Mouse (Mus musculus): ENCODE results near the gene Cirbp. TPM values are rescaled to one million over a fixed set of nuclear protein-coding genes. Genes with fewer than 3 reads are reported as not detected.
"Not testable (repeated sequence)": the region's sequence is repeated elsewhere in the genome, so short reads cannot be mapped to it uniquely, and the experiment has no call there.

The Cirbp gene
- polyA plus RNA-seq, 1 experiment: 150 TPM

- H3K27ac ChIP-seq (ENCODE audit: insufficient read depth, low read length): peak overlapping the region; percentile 58
- H3K4me1 ChIP-seq (ENCODE audit: control insufficient read depth, insufficient read depth, low read length): peaks cover 11% of the 10 kb centered on the region
- TF ChIP-seq CTCF (IDR thresholded peaks at IDR 0.05; ENCODE audit: extremely low read depth, insufficient read depth, low read length): no peak
- TF ChIP-seq POLR2A (IDR thresholded peaks at IDR 0.05; ENCODE audit: extremely low read depth, insufficient read depth, low read length): no peak; the same call in 1 of the 2 replicates
- H3K4me3 ChIP-seq (ENCODE audit: insufficient read depth, low read length): peak overlapping the region; percentile 7; the same call in 1 of the 2 replicates
These were observed 5.1 kb upstream of the Cirbp start for GRCm38 (mm10) chr10:80160455-80161371.

- Histone ChIP-seq H3K4me3 (ENCODE audit: insufficient read depth, low read length) (no peak overlapping the region), H3K27ac (ENCODE audit: insufficient read depth, low read length) (0 out of 2 replicates have a peak overlapping the region, but pooled peaks have one; percentile 5), H3K4me1 (ENCODE audit: control insufficient read depth, insufficient read depth, low read length) (peaks cover 13% of the 10 kb centered on the region)
- TF ChIP-seq POLR2A (IDR thresholded peaks at IDR 0.05; ENCODE audit: extremely low read depth, insufficient read depth, low read length) (no peak), CTCF (IDR thresholded peaks at IDR 0.05; ENCODE audit: extremely low read depth, insufficient read depth, low read length) (no peak)
These were observed 4.1 kb upstream of the Cirbp start for GRCm38 (mm10) chr10:80161522-80162242.

- H3K27ac ChIP-seq (ENCODE audit: insufficient read depth, low read length): no peak overlapping the region
- peaks cover 14% of the 10 kb centered on the region for H3K4me1 ChIP-seq (ENCODE audit: control insufficient read depth, insufficient read depth, low read length)
- no peak for TF ChIP-seq POLR2A (IDR thresholded peaks at IDR 0.05; ENCODE audit: extremely low read depth, insufficient read depth, low read length)
- TF ChIP-seq CTCF (IDR thresholded peaks at IDR 0.05; ENCODE audit: extremely low read depth, insufficient read depth, low read length): no peak
These were observed 3.6 kb upstream of the Cirbp start for GRCm38 (mm10) chr10:80162243-80162608.

GRCm38 (mm10) chr10:80162716-80163299, 3.0 kb upstream of the Cirbp start:
- TF ChIP-seq CTCF (IDR thresholded peaks at IDR 0.05; ENCODE audit: extremely low read depth, insufficient read depth, low read length) (no peak), POLR2A (IDR thresholded peaks at IDR 0.05; ENCODE audit: extremely low read depth, insufficient read depth, low read length) (no peak)
- no peak overlapping the region for H3K4me3 ChIP-seq (ENCODE audit: insufficient read depth, low read length)
- H3K27ac ChIP-seq (ENCODE audit: insufficient read depth, low read length): no peak overlapping the region
- H3K4me1 ChIP-seq (ENCODE audit: control insufficient read depth, insufficient read depth, low read length): peaks cover 14% of the 10 kb centered on the region

More at GRCm38 (mm10) chr10:80162243-80162608, 3.6 kb upstream of the Cirbp start:
- no peak overlapping the region for H3K4me3 ChIP-seq (ENCODE audit: insufficient read depth, low read length)

- Histone ChIP-seq H3K4me1 (ENCODE audit: control insufficient read depth, insufficient read depth, low read length) (peaks cover 16% of the 10 kb centered on the region), H3K27ac (ENCODE audit: insufficient read depth, low read length) (peak overlapping the region; percentile 61; the same call in 1 of the 2 replicates), H3K4me3 (ENCODE audit: insufficient read depth, low read length) (no peak overlapping the region)
- TF ChIP-seq CTCF (IDR thresholded peaks at IDR 0.05; ENCODE audit: extremely low read depth, insufficient read depth, low read length): no peak
- no peak for TF ChIP-seq POLR2A (IDR thresholded peaks at IDR 0.05; ENCODE audit: extremely low read depth, insufficient read depth, low read length)
These were observed 2.1 kb upstream of the Cirbp start for GRCm38 (mm10) chr10:80163721-80164120.

- peak overlapping the region; percentile 61; the same call in 1 of the 2 replicates for H3K27ac ChIP-seq (ENCODE audit: insufficient read depth, low read length)
- no peak for TF ChIP-seq CTCF (IDR thresholded peaks at IDR 0.05; ENCODE audit: extremely low read depth, insufficient read depth, low read length)
- no peak for TF ChIP-seq POLR2A (IDR thresholded peaks at IDR 0.05; ENCODE audit: extremely low read depth, insufficient read depth, low read length)
- H3K4me3 ChIP-seq (ENCODE audit: insufficient read depth, low read length): peak overlapping the region; percentile 21
- H3K4me1 ChIP-seq (ENCODE audit: control insufficient read depth, insufficient read depth, low read length): peaks cover 14% of the 10 kb centered on the region
These were observed 1.4 kb upstream of the Cirbp start for GRCm38 (mm10) chr10:80164161-80164997.

- H3K4me1 ChIP-seq (ENCODE audit: control insufficient read depth, insufficient read depth, low read length): peaks cover 13% of the 10 kb centered on the region
These were observed 814 bp upstream of the Cirbp start for GRCm38 (mm10) chr10:80164998-80165344.

GRCm38 (mm10) chr10:80166136-80166535, 351 bp downstream of the Cirbp start:
- H3K4me3 ChIP-seq (ENCODE audit: insufficient read depth, low read length); H3K4me1 ChIP-seq (ENCODE audit: control insufficient read depth, insufficient read depth, low read length): not testable (repeated sequence)
- 0 out of 2 replicates have a peak overlapping the region, but pooled peaks have one; percentile 43 for H3K27ac ChIP-seq (ENCODE audit: insufficient read depth, low read length)

More at GRCm38 (mm10) chr10:80164998-80165344, 814 bp upstream of the Cirbp start:
- peak overlapping the region; percentile 21 for H3K4me3 ChIP-seq (ENCODE audit: insufficient read depth, low read length)
- TF ChIP-seq CTCF (IDR thresholded peaks at IDR 0.05; ENCODE audit: extremely low read depth, insufficient read depth, low read length) (peak; percentile 99), POLR2A (IDR thresholded peaks at IDR 0.05; ENCODE audit: extremely low read depth, insufficient read depth, low read length) (peak; percentile 98)
- H3K27ac ChIP-seq (ENCODE audit: insufficient read depth, low read length): peak overlapping the region; percentile 41; the same call in 1 of the 2 replicates
